Mouse (Mus musculus) CH12.LX (cell line): ENCODE measurements around the gene Rusc1. TPM values are rescaled to one million over a fixed set of nuclear protein-coding genes. Genes with fewer than 3 reads are reported as not detected.

Experiments
- DNase-seq: peaks from one replicate; pipeline ENCODE4 v3.0.0-alpha.2; 2013; ENCODE audit errors: extremely low read depth
- H3K27ac ChIP-seq: 2 replicates; pipeline ENCODE4 v1.5.1; 2012; ENCODE audit warnings: low read depth, mild to moderate bottlenecking, control low read depth, moderate library complexity; ENCODE audit not compliant: insufficient read depth
- H3K27me3 ChIP-seq: replicated peaks from 2 replicates; pipeline ENCODE3; 2012; ENCODE audit warnings: inconsistent platforms
- H3K36me3 ChIP-seq, 2 experiments: replicated peaks in 1 of 2; 2 replicates each; pipeline versions ENCODE3 to v1.6.1; 2012; ENCODE audit warnings: inconsistent platforms in 1 of 2, low read length in 1 of 2, mild to moderate bottlenecking in 1 of 2, mixed read lengths in 1 of 2, moderate library complexity in 1 of 2; ENCODE audit not compliant: control insufficient read depth in 1 of 2, insufficient read depth in 1 of 2
- H3K4me1 ChIP-seq, 2 experiments: 2 replicates each; pipeline ENCODE4 v1.6.1; 2012; ENCODE audit warnings: inconsistent platforms in 1 of 2, moderate library complexity in 1 of 2; ENCODE audit not compliant: insufficient read depth in 2 of 2, control insufficient read depth in 1 of 2
- H3K4me2 ChIP-seq: 2 replicates; pipeline ENCODE4 v1.6.1; 2012; ENCODE audit warnings: low read depth, mild to moderate bottlenecking, control low read depth; ENCODE audit not compliant: poor library complexity, insufficient read depth, severe bottlenecking
- H3K4me3 ChIP-seq, 3 experiments: fragments of 150-350 bp in 1 of 3; sonication (generic) in 1 of 3; replicated peaks in 1 of 3; 2 replicates each; pipeline versions ENCODE3 to v1.5.1; 2011 to 2012; ENCODE audit warnings: low read depth in 2 of 3, low read length in 2 of 3, mild to moderate bottlenecking in 2 of 3, moderate library complexity in 2 of 3, control low read depth in 1 of 3, improper control_type of control experiment in 1 of 3, inconsistent platforms in 1 of 3, mixed read lengths in 1 of 3; ENCODE audit not compliant: poor library complexity in 1 of 3
- H3K79me2 ChIP-seq: replicated peaks from 2 replicates; pipeline ENCODE4 v1.6.1; 2012; ENCODE audit warnings: mild to moderate bottlenecking, moderate library complexity; ENCODE audit not compliant: control insufficient read depth, poor library complexity, insufficient read depth, severe bottlenecking; ENCODE audit errors: extremely low read depth
- H3K9ac ChIP-seq: 2 replicates; pipeline ENCODE4 v1.6.1; 2012; ENCODE audit warnings: low read depth, mild to moderate bottlenecking, control low read depth, moderate library complexity; ENCODE audit not compliant: insufficient read depth
- H3K9me3 ChIP-seq: replicated peaks from 2 replicates; pipeline ENCODE3; 2012; ENCODE audit warnings: low read length, inconsistent platforms, mixed read lengths
- BHLHE40 ChIP-seq: IDR thresholded peaks from 2 replicates; pipeline ENCODE4 v1.6.1; 2011; ENCODE audit warnings: mild to moderate bottlenecking, low read depth, low read length, improper control_type of control experiment
- CTCF ChIP-seq, 2 experiments: IDR thresholded peaks in 1 of 2; conservative IDR thresholded peaks in 1 of 2; 2 replicates each; pipeline ENCODE4 v1.5.1; 2011 to 2012; ENCODE audit warnings: low read depth in 2 of 2, low read length in 2 of 2, improper control_type of control experiment in 1 of 2, inconsistent platforms in 1 of 2, mild to moderate bottlenecking in 1 of 2, moderate library complexity in 1 of 2
- E2F4 ChIP-seq: IDR thresholded peaks from 2 replicates; pipeline ENCODE4 v1.6.1; 2011; ENCODE audit warnings: low read depth, low read length, improper control_type of control experiment; ENCODE audit not compliant: insufficient replicate concordance
- ETS1 ChIP-seq: conservative IDR thresholded peaks from 2 replicates; pipeline ENCODE4 v1.6.1; 2012; ENCODE audit warnings: low read depth, mild to moderate bottlenecking, inconsistent platforms, low read length, improper control_type of control experiment, moderate library complexity
- GABPA ChIP-seq: IDR thresholded peaks from 2 replicates; pipeline ENCODE4 v1.6.1; 2012; ENCODE audit warnings: low read depth, low read length, improper control_type of control experiment, inconsistent platforms; ENCODE audit not compliant: insufficient replicate concordance
- HCFC1 ChIP-seq: IDR thresholded peaks from 2 replicates; pipeline ENCODE4 v1.6.1; 2012; ENCODE audit warnings: low read depth, mild to moderate bottlenecking, inconsistent platforms, low read length, improper control_type of control experiment
- IRF4 ChIP-seq: IDR thresholded peaks from 2 replicates; pipeline ENCODE4 v1.6.1; 2014; ENCODE audit warnings: low read depth, mild to moderate bottlenecking, inconsistent platforms, low read length, improper control_type of control experiment
- JUND ChIP-seq: conservative IDR thresholded peaks from 2 replicates; pipeline ENCODE4 v1.6.1; 2011; ENCODE audit warnings: low read depth, low read length, improper control_type of control experiment
- MAX ChIP-seq: IDR thresholded peaks from 2 replicates; pipeline ENCODE4 v1.6.1; 2011; ENCODE audit warnings: low read length, improper control_type of control experiment
- MAZ ChIP-seq: IDR thresholded peaks from 2 replicates; pipeline ENCODE4 v1.6.1; 2012; ENCODE audit warnings: low read depth, mild to moderate bottlenecking, inconsistent platforms, low read length, improper control_type of control experiment, moderate library complexity
- MYC ChIP-seq: IDR thresholded peaks from 2 replicates; pipeline ENCODE4 v1.6.1; 2011; ENCODE audit warnings: low read depth, mild to moderate bottlenecking, improper control_type of control experiment, low read length
- NELFE ChIP-seq: IDR thresholded peaks from 2 replicates; pipeline ENCODE4 v1.6.1; 2011; ENCODE audit warnings: low read depth, low read length, improper control_type of control experiment
- NRF1 ChIP-seq: IDR thresholded peaks from 2 replicates; pipeline ENCODE4 v1.6.1; 2014; ENCODE audit warnings: low read depth, mild to moderate bottlenecking, inconsistent platforms, low read length, improper control_type of control experiment, moderate library complexity
- POLR2A ChIP-seq: IDR thresholded peaks from 2 replicates; pipeline ENCODE4 v1.6.1; 2011; ENCODE audit warnings: low read depth, mild to moderate bottlenecking, improper control_type of control experiment, low read length
- RCOR1 ChIP-seq: conservative IDR thresholded peaks from 2 replicates; pipeline ENCODE4 v1.6.1; 2012; ENCODE audit warnings: low read depth, mild to moderate bottlenecking, inconsistent platforms, low read length, improper control_type of control experiment
- TCF12 ChIP-seq: IDR thresholded peaks from 2 replicates; pipeline ENCODE4 v1.6.1; 2014; ENCODE audit warnings: low read depth, mild to moderate bottlenecking, inconsistent platforms, low read length, improper control_type of control experiment
- UBTF ChIP-seq: IDR thresholded peaks from 2 replicates; pipeline ENCODE4 v1.6.1; 2012; ENCODE audit warnings: low read depth, mild to moderate bottlenecking, inconsistent platforms, low read length, improper control_type of control experiment, moderate library complexity
- USF1 ChIP-seq: IDR thresholded peaks from 2 replicates; pipeline ENCODE4 v1.6.1; 2014; ENCODE audit warnings: low read depth, mild to moderate bottlenecking, inconsistent platforms, low read length, improper control_type of control experiment
- USF2 ChIP-seq: conservative IDR thresholded peaks from 2 replicates; pipeline ENCODE4 v1.6.1; 2011; ENCODE audit warnings: low read depth, low read length, improper control_type of control experiment
- ZKSCAN1 ChIP-seq: IDR thresholded peaks from 2 replicates; pipeline ENCODE4 v1.6.1; 2012; ENCODE audit warnings: low read depth, inconsistent platforms, low read length, improper control_type of control experiment, borderline replicate concordance
- ZNF384 ChIP-seq: IDR thresholded peaks from 2 replicates; pipeline ENCODE4 v1.6.1; 2012; ENCODE audit warnings: low read depth, low read length, improper control_type of control experiment, inconsistent platforms
- dilution Hi-C: fragments of 300-500 bp; cut with MboI; formaldehyde crosslinking; loops from 2 replicates; pipeline ENCODE4 v1.14.3; 2020; ENCODE audit warnings: low sequenced_read_pairs; ENCODE audit not compliant: extremely low pct_unique_long_range_greater_than_20kb, extremely low pct_ligation_motif_present
- in situ Hi-C: fragments of 300-500 bp; cut with MboI; formaldehyde crosslinking; loops from 3 replicates; pipeline ENCODE4 v1.14.3; 2019; ENCODE audit warnings: low sequenced_read_pairs, low pct_ligation_motif_present, low pct_unique_long_range_greater_than_20kb, mixed read lengths
- polyA plus RNA-seq: library from polyadenylated mRNA; unstranded; fragments of >175 nt; gene quantifications from 2 replicates; pipeline ENCODE4 v1.2.1, GENCODE M21; 2012; ENCODE audit warnings: low read depth; ENCODE audit not compliant: insufficient read length
- total RNA-seq, 2 experiments: library from RNA; depleted of rRNA; stranded (reverse); fragments of 300-350 nt in 1 of 2; fragments of >200 nt in 1 of 2; gene quantifications; 2 replicates each; pipeline ENCODE4 v1.2.3; 2012 to 2014

The Rusc1 gene
- total and polyA plus RNA-seq, 3 experiments, result 19.4 to 30.1 (median 19.7) TPM

- no peak overlapping the region for H3K27ac ChIP-seq
- no peak overlapping the region for H3K9ac ChIP-seq
- no peak overlapping the region for H3K4me3 ChIP-seq
- dilution Hi-C loops, result no loop called here
- no peaks in the 10 kb centered on the region for H3K9me3 ChIP-seq
- no peak for DNase-seq
- no peak for TF ChIP-seq USF1
- no peak for TF ChIP-seq USF2
- TF ChIP-seq RCOR1, result no peak
- no peak for TF ChIP-seq ZKSCAN1
- TF ChIP-seq NELFE, result no peak
- TF ChIP-seq MYC, result no peak
- TF ChIP-seq UBTF, result no peak
- TF ChIP-seq HCFC1, result no peak
- TF ChIP-seq MAX, result no peak
- no peak for TF ChIP-seq GABPA
- TF ChIP-seq JUND, result no peak
- TF ChIP-seq BHLHE40, result no peak
- no peak for TF ChIP-seq POLR2A
- H3K4me2 ChIP-seq, result no peak overlapping the region
- H3K36me3 ChIP-seq, result peaks cover 43 to 62% of the 10 kb centered on the region in 2 experiments
- in situ Hi-C loops, result loop anchor here (5.0 kb wide), 1 partner anchor 63 kb away; no protein-coding TSS in a partner anchor
- no peaks in the 10 kb centered on the region for H3K79me2 ChIP-seq
- peaks cover 6 to 44% of the 10 kb centered on the region in 2 experiments for H3K4me1 ChIP-seq
- peaks cover 2% of the 10 kb centered on the region for H3K27me3 ChIP-seq
These were observed 910 bp upstream of the Rusc1 start for GRCm38 (mm10) chr3:89094021-89094420.

- Histone ChIP-seq H3K4me3 (no peak overlapping the region), H3K79me2 (no peaks in the 10 kb centered on the region), H3K9me3 (no peaks in the 10 kb centered on the region), H3K4me1 (peaks cover 14 to 47% of the 10 kb centered on the region in 2 experiments), H3K9ac (no peak overlapping the region), H3K27ac (no peak overlapping the region), H3K36me3 (peaks cover 32 to 47% of the 10 kb centered on the region in 2 experiments), H3K4me2 (no peak overlapping the region), H3K27me3 (peaks cover 2% of the 10 kb centered on the region)
- no peak for DNase-seq
- dilution Hi-C loops (no loop called here), in situ Hi-C loops (loop anchor here (5.0 kb wide), 1 partner anchor 65 kb away; no protein-coding TSS in a partner anchor)
- no peak for TF ChIP-seq UBTF
- TF ChIP-seq NRF1, result no peak
- TF ChIP-seq TCF12, result no peak
- TF ChIP-seq E2F4, result no peak
- TF ChIP-seq IRF4, result no peak
- TF ChIP-seq GABPA, result no peak
- no peak for TF ChIP-seq ZNF384
- TF ChIP-seq CTCF (conservative IDR thresholded peaks at IDR 0.05 in 1 of 2, IDR thresholded peaks at IDR 0.05 in 1 of 2; ENCODE audit: low read depth in 2 of 2, low read length in 2 of 2), result no peak
- TF ChIP-seq ETS1, result no peak
- no peak for TF ChIP-seq JUND
- no peak for TF ChIP-seq MAZ
These were observed 511 bp downstream of the Rusc1 start for GRCm38 (mm10) chr3:89092509-89093090.
